Mouse (Mus musculus): ENCODE data around the gene Yars. TPM values are rescaled to one million over a fixed set of nuclear protein-coding genes. Genes with fewer than 3 reads are reported as not detected.

The Yars gene
- total and polyA plus RNA-seq, 3 experiments, result 89.5 to 539 (median 179) TPM

GRCm38 (mm10) chr4:129206792-129207191 is 17.2 kb downstream of the Yars start:
- no peak overlapping the region for H3K9ac ChIP-seq (ENCODE audit: control insufficient read depth, low read depth, low read length, poor library complexity, severe bottlenecking)
- H3K9me3 ChIP-seq (replicated peaks; ENCODE audit: insufficient read depth, low read length), result no peaks in the 10 kb centered on the region
- H3K27me3 ChIP-seq (ENCODE audit: control insufficient read depth in 1 of 2, insufficient read depth in 2 of 2, low read length in 2 of 2), result no peaks in the 10 kb centered on the region
- no peaks in the 10 kb centered on the region for H3K79me2 ChIP-seq (ENCODE audit: control insufficient read depth, insufficient read depth, low read length, poor library complexity)
- no peak overlapping the region for H3K4me3 ChIP-seq (ENCODE audit: control insufficient read depth in 1 of 2, insufficient read depth in 1 of 2, low read depth in 2 of 2, low read length in 2 of 2)
- H3K36me3 ChIP-seq (ENCODE audit: control insufficient read depth in 1 of 2, insufficient read depth in 2 of 2, low read length in 2 of 2), result peaks cover 0 to 55% of the 10 kb centered on the region in 2 experiments; a peak in 2 of 4 replicates
- H3K27ac ChIP-seq (ENCODE audit: control insufficient read depth, low read depth, low read length), result no peak overlapping the region
- no peak for TF ChIP-seq SMC3 (IDR thresholded peaks at IDR 0.05; ENCODE audit: low read depth, low read length)
- no peak for TF ChIP-seq ELF1 (IDR thresholded peaks at IDR 0.05; ENCODE audit: low read depth, low read length)
- no peak for TF ChIP-seq BHLHE40 (IDR thresholded peaks at IDR 0.05; ENCODE audit: borderline replicate concordance, low read depth, low read length)
- no peak for TF ChIP-seq ZC3H11A (IDR thresholded peaks at IDR 0.05; ENCODE audit: low read depth, low read length)
- TF ChIP-seq MAFK (IDR thresholded peaks at IDR 0.05; ENCODE audit: borderline replicate concordance, low read depth, low read length), result no peak
- TF ChIP-seq EP300 (IDR thresholded peaks at IDR 0.05; ENCODE audit: low read depth in 1 of 2, low read length in 2 of 2), result no peak
- no peak for TF ChIP-seq RCOR1 (IDR thresholded peaks at IDR 0.05; ENCODE audit: low read depth, low read length)
- no peak for TF ChIP-seq E2F4 (IDR thresholded peaks at IDR 0.05; ENCODE audit: borderline replicate concordance, low read depth, low read length)
- no peak for DNase-seq (ENCODE audit: low read depth, low spot score)
- H3K4me1 ChIP-seq (ENCODE audit: control insufficient read depth in 1 of 2, insufficient read depth in 2 of 2, low read length in 2 of 2), result no peaks in the 10 kb centered on the region

GRCm38 (mm10) chr4:129209504-129209903 is 19.9 kb downstream of the Yars start:
- H3K9me3 ChIP-seq (replicated peaks; ENCODE audit: insufficient read depth, low read length), result no peaks in the 10 kb centered on the region
- peaks cover 0 to 47% of the 10 kb centered on the region in 2 experiments; a peak in 2 of 4 replicates for H3K36me3 ChIP-seq (ENCODE audit: control insufficient read depth in 1 of 2, insufficient read depth in 2 of 2, low read length in 2 of 2)
- TF ChIP-seq USF2 (IDR thresholded peaks at IDR 0.05; ENCODE audit: borderline replicate concordance in 1 of 2, insufficient read depth in 1 of 2, low read depth in 1 of 2, low read length in 2 of 2) (no peak), USF1 (IDR thresholded peaks at IDR 0.05; ENCODE audit: low read depth, low read length) (no peak), CTCF (IDR thresholded peaks at IDR 0.05 in 2 of 3, conservative IDR thresholded peaks at IDR 0.05 in 1 of 3; ENCODE audit: control insufficient read depth in 1 of 3, insufficient read depth in 1 of 3, low read depth in 2 of 3, low read length in 3 of 3, poor library complexity in 1 of 3, severe bottlenecking in 1 of 3) (peak in 2 of 3 experiments; percentile 48 to 71; a peak in 4 of 6 replicates), MAX (IDR thresholded peaks at IDR 0.05; ENCODE audit: low read length) (no peak), RAD21 (IDR thresholded peaks at IDR 0.05; ENCODE audit: low read depth, low read length) (peak; percentile 64), TAL1 (IDR thresholded peaks at IDR 0.05; ENCODE audit: low read length) (no peak), JUND (IDR thresholded peaks at IDR 0.05; ENCODE audit: low read depth, low read length) (0 out of 2 replicates have a peak, but pooled peaks have one; percentile 32), SIN3A (IDR thresholded peaks at IDR 0.05; ENCODE audit: low read length) (no peak), ZKSCAN1 (IDR thresholded peaks at IDR 0.05; ENCODE audit: low read depth, low read length) (no peak), POLR2AphosphoS2 (IDR thresholded peaks at IDR 0.05; ENCODE audit: low read length) (peak; percentile 24; the same call in 1 of the 2 replicates), BHLHE40 (IDR thresholded peaks at IDR 0.05; ENCODE audit: borderline replicate concordance, low read depth, low read length) (no peak), MAZ (IDR thresholded peaks at IDR 0.05; ENCODE audit: low read depth, low read length) (no peak), SMC3 (IDR thresholded peaks at IDR 0.05; ENCODE audit: low read depth, low read length) (peak; percentile 78), MAFK (IDR thresholded peaks at IDR 0.05; ENCODE audit: borderline replicate concordance, low read depth, low read length) (no peak), MYC (IDR thresholded peaks at IDR 0.05; ENCODE audit: low read depth, low read length) (no peak), TBP (IDR thresholded peaks at IDR 0.05; ENCODE audit: low read depth, low read length) (no peak), POLR2AphosphoS5 (IDR thresholded peaks at IDR 0.05; ENCODE audit: borderline replicate concordance, low read depth, low read length) (no peak), GATA1 (IDR thresholded peaks at IDR 0.05; ENCODE audit: low read depth, low read length) (no peak), ZC3H11A (IDR thresholded peaks at IDR 0.05; ENCODE audit: low read depth, low read length) (peak; percentile 44), RCOR1 (IDR thresholded peaks at IDR 0.05; ENCODE audit: low read depth, low read length) (no peak), EP300 (IDR thresholded peaks at IDR 0.05; ENCODE audit: low read depth in 1 of 2, low read length in 2 of 2) (no peak), ZNF384 (IDR thresholded peaks at IDR 0.05; ENCODE audit: low read depth, low read length) (no peak), MYB (IDR thresholded peaks at IDR 0.05; ENCODE audit: low read depth, low read length) (no peak), TCF12 (IDR thresholded peaks at IDR 0.05; ENCODE audit: low read depth, low read length) (no peak), CHD1 (IDR thresholded peaks at IDR 0.05; ENCODE audit: low read depth, low read length) (no peak), HCFC1 (IDR thresholded peaks at IDR 0.05; ENCODE audit: low read depth, low read length) (0 out of 2 replicates have a peak, but pooled peaks have one; percentile 32)
- no peak overlapping the region for H3K4me3 ChIP-seq (ENCODE audit: control insufficient read depth in 1 of 2, insufficient read depth in 1 of 2, low read depth in 2 of 2, low read length in 2 of 2)
- H3K9ac ChIP-seq (ENCODE audit: control insufficient read depth, low read depth, low read length, poor library complexity, severe bottlenecking), result no peak overlapping the region
- H3K4me1 ChIP-seq (ENCODE audit: control insufficient read depth in 1 of 2, insufficient read depth in 2 of 2, low read length in 2 of 2), result no peaks in the 10 kb centered on the region
- DNase-seq (ENCODE audit: low read depth, low spot score), result peak; percentile 59
- H3K79me2 ChIP-seq (ENCODE audit: control insufficient read depth, insufficient read depth, low read length, poor library complexity), result no peaks in the 10 kb centered on the region
- no peak overlapping the region for H3K27ac ChIP-seq (ENCODE audit: control insufficient read depth, low read depth, low read length)
- no peaks in the 10 kb centered on the region for H3K27me3 ChIP-seq (ENCODE audit: control insufficient read depth in 1 of 2, insufficient read depth in 2 of 2, low read length in 2 of 2)

Data from MEL (cell line).